Mouse (Mus musculus) E14TG2a.4 (cell line): Measurements from ENCODE around the gene Ireb2.

Source experiments
- CTCF ChIP-seq: conservative IDR thresholded peaks from 2 replicates; pipeline ENCODE4 v1.5.1; 2014; ENCODE audit warnings: low read length
- NANOG ChIP-seq: IDR thresholded peaks from 2 replicates; pipeline ENCODE4 v1.6.1; 2014; ENCODE audit warnings: borderline replicate concordance, low read length, mixed read lengths
- POU5F1 ChIP-seq: IDR thresholded peaks from 2 replicates; pipeline ENCODE4 v1.6.1; 2014; ENCODE audit warnings: low read length, borderline replicate concordance

DNA sequence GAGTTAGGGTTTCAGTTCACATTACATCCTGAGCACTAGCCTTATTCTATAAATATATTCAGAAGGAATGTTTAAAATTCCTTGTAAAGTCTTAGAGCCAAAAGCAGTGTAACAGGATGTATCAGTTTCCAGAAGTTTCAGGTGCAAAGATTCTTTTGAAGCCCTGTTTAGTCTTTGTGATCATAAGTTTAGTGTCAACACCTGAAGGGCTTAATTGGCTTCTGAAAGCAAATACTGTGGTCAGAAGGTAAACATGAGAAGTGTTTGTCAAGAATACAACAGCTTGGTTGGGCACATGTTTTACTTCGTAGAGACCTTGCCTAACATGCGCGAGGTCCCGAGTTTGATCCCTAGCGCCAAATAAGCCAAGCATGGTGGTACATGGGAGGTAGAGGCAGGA is 55.2 kb downstream of the Ireb2 start:
- TF ChIP-seq CTCF = no peak
- TF ChIP-seq POU5F1 = no peak
- TF ChIP-seq NANOG = no peak
